Mouse (Mus musculus): ENCODE data around the gene Kcnc1. TPM values are rescaled to one million over a fixed set of nuclear protein-coding genes. Genes with fewer than 3 reads are reported as not detected.
A peak's percentile ranks its signal among the peaks of the same experiment; 100 is the strongest.

Kcnc1 gene
- under 0.01 and 0.02 TPM in 2 replicates for polyA plus RNA-seq (2012; rRNA removed)
- not detected in 2 replicates for polyA plus RNA-seq (2014; fragmentation: Nextera tagmentation; extraction: Ambion mirVana)

DNA sequence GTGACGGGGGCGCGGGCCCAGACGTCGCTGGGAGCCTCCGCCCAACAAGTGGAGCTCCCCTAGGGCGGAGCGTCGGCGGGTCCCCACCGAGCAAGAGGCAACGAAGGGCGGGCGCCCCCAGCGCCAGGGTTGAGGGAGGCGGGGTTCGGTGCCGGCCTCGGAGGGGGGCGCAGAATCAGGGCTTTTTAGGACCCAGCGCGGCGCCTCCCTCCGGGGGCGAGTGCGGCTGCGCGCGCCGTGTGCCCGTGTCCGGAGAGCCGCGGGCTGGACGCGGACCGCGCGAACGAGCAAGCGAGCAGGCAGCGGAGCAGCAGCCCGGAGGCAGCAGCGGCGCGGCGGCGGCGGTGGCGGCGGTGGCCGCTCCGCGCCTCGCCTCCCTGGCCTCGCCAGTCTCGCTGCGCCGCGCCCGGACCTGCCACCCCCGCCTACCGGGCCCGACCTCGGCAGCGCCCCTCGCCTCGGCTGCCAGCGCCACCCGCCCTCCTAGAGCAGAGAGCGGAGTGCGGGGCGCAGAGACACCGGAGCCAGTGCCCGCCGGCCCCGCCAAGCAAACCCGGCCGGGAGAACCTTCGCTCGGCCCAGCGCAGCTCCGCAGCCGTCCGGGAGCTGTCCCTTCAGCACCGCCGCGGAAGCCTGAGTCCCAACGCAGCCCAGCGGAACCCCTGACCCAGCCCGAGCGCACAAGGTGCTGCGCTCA, at the start of gene Kcnc1:
TSS of gene Kcnc1 (plus strand) at position 267 of the 697 bp plus-strand sequence.
- DNase-seq (ENCODE audit: low read depth in 3 of 3, low spot score in 3 of 3) (peak; percentile 11 to 23 (median 19)), ATAC-seq (ENCODE audit: insufficient read depth) (no peak)
- Histone ChIP-seq H3K4me1 (replicated peaks; ENCODE audit: control insufficient read depth in 2 of 2, insufficient read depth in 2 of 2, low read length in 1 of 2) (no peaks in the 10 kb centered on the region), H3K36me3 (replicated peaks; ENCODE audit: control insufficient read depth, insufficient read depth, low read depth) (no peaks in the 10 kb centered on the region), H3K4me3 (ENCODE audit: insufficient read depth in 1 of 2, low read depth in 2 of 2, low read length in 2 of 2) (peak within 1 kb of the TSS in 1 of 2 experiments; percentile 22; a peak in 2 of 4 replicates), H3K9me3 (ENCODE audit: control insufficient read depth, low read length) (no peaks in the 10 kb centered on the region), H3K27me3 (ENCODE audit: control insufficient read depth, insufficient read depth, low read length) (peaks cover 49% of the 10 kb centered on the region), H3K27ac (no peak within 1 kb of the TSS), H3K9ac (replicated peaks) (no peak within 1 kb of the TSS), H3K4me2 (ENCODE audit: low read depth) (peak within 1 kb of the TSS; percentile 35)
- 1% methylated on average over 60 of the region's 93 CpGs for WGBS (ENCODE audit: insufficient replicate concordance)
- no peak for TF ChIP-seq CTCF (IDR thresholded peaks at IDR 0.05; ENCODE audit: low read depth)
- TF ChIP-seq EP300 (IDR thresholded peaks at IDR 0.05; ENCODE audit: low read depth) = no peak

DNA sequence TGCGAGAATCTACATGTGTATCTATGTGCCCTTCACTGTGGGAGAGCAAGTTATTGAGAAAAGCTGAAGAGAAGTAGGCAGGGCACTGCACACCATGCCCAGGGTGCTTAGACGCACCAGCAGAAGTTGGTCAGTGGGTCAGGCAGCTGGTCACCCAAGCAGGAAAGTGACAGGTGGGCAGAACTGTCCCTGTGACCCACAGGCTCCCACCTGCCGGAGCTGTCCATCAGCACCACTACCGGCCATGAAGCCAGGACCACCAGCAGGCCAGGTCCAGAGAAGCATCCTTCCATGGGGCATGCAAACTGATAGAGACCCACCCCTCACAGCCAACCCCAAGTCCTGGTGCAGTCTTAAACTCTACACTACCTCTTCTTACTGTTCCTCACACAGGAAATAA, 48.6 kb upstream of the Kcnc1 start:
- no peak for DNase-seq (ENCODE audit: low read depth in 3 of 3, low spot score in 3 of 3)
- Histone ChIP-seq H3K9me3 (ENCODE audit: control insufficient read depth, low read length) (no peaks in the 10 kb centered on the region), H3K27me3 (ENCODE audit: control insufficient read depth, insufficient read depth, low read length) (peaks cover 10% of the 10 kb centered on the region), H3K36me3 (replicated peaks; ENCODE audit: control insufficient read depth, insufficient read depth, low read depth) (no peaks in the 10 kb centered on the region), H3K4me2 (ENCODE audit: low read depth) (no peak overlapping the region), H3K4me3 (ENCODE audit: insufficient read depth in 1 of 2, low read depth in 2 of 2, low read length in 2 of 2) (no peak overlapping the region), H3K4me1 (replicated peaks; ENCODE audit: control insufficient read depth in 2 of 2, insufficient read depth in 2 of 2, low read length in 1 of 2) (no peaks in the 10 kb centered on the region), H3K27ac (no peak overlapping the region), H3K9ac (replicated peaks) (no peak overlapping the region)
- TF ChIP-seq CTCF (IDR thresholded peaks at IDR 0.05; ENCODE audit: low read depth) (no peak), EP300 (IDR thresholded peaks at IDR 0.05; ENCODE audit: low read depth) (no peak)
- no peak for ATAC-seq (ENCODE audit: insufficient read depth)
- 50% methylated on average over 4 of the region's 4 CpGs for WGBS (ENCODE audit: insufficient replicate concordance)

DNA sequence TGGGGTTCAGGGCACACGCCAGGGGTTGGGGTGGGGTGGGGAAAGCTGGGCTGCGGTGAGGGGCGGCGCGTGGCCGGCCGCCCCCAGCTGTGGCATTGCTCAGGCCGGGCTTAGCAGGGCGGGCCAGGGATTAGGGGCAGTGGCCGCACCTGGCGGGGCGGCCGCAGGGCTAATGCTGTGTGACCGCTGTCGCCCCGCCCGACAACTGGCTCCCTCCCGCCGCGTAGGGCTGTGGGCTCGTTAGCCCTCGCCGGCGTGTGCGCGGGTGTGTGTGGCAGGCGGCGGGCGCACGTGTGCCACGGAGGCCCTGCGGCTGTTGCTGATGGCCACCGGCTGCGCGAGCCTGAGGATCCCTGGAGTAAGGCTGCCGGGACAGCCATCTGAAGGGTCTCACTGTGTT, 47.5 kb upstream of the Kcnc1 start:
- Histone ChIP-seq H3K9me3 (ENCODE audit: control insufficient read depth, low read length) (no peaks in the 10 kb centered on the region), H3K4me1 (replicated peaks; ENCODE audit: control insufficient read depth in 2 of 2, insufficient read depth in 2 of 2, low read length in 1 of 2) (no peaks in the 10 kb centered on the region), H3K4me3 (ENCODE audit: insufficient read depth in 1 of 2, low read depth in 2 of 2, low read length in 2 of 2) (no peak overlapping the region), H3K9ac (replicated peaks) (no peak overlapping the region), H3K36me3 (replicated peaks; ENCODE audit: control insufficient read depth, insufficient read depth, low read depth) (no peaks in the 10 kb centered on the region), H3K4me2 (ENCODE audit: low read depth) (no peak overlapping the region), H3K27me3 (ENCODE audit: control insufficient read depth, insufficient read depth, low read length) (peaks cover 10% of the 10 kb centered on the region), H3K27ac (no peak overlapping the region)
- no peak for DNase-seq (ENCODE audit: low read depth in 3 of 3, low spot score in 3 of 3)
- no peak for TF ChIP-seq CTCF (IDR thresholded peaks at IDR 0.05; ENCODE audit: low read depth)
- TF ChIP-seq EP300 (IDR thresholded peaks at IDR 0.05; ENCODE audit: low read depth) = no peak
- WGBS (ENCODE audit: insufficient replicate concordance) = 7% methylated on average over 36 of the region's 36 CpGs
- ATAC-seq (ENCODE audit: insufficient read depth) = no peak

DNA sequence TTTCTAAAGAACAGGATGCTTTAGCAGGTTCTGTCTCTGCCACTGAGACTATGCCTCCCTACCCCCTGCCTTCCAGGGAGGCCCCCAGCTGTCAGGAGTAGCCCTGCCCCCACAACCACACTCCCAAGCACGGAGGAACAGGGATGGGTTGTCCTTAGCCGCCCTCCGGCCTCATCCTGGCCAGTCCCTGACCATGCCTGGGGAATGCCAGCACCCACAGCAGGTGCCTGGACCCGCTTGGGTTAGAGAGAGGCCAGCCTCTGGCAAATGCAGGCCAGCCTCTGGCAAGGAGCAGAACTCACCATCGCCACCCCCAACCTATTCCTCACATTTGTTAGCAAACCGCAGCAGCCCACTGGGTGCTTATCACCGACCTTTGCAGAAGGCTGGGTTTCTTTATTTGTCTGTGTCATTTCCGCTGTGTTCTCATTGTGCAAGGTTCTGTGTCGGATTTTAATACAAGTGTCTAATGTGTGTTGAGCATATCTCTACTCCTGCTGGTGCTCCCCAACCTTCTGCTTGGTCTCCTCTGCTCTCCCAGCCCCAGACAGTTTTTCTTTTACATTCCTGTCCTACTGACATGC, 46.1 kb upstream of the Kcnc1 start:
- Histone ChIP-seq H3K4me3 (ENCODE audit: insufficient read depth in 1 of 2, low read depth in 2 of 2, low read length in 2 of 2) (no peak overlapping the region), H3K36me3 (replicated peaks; ENCODE audit: control insufficient read depth, insufficient read depth, low read depth) (no peaks in the 10 kb centered on the region), H3K27ac (no peak overlapping the region), H3K4me1 (replicated peaks; ENCODE audit: control insufficient read depth in 2 of 2, insufficient read depth in 2 of 2, low read length in 1 of 2) (no peaks in the 10 kb centered on the region), H3K9ac (replicated peaks) (no peak overlapping the region), H3K4me2 (ENCODE audit: low read depth) (no peak overlapping the region), H3K27me3 (ENCODE audit: control insufficient read depth, insufficient read depth, low read length) (peaks cover 10% of the 10 kb centered on the region), H3K9me3 (ENCODE audit: control insufficient read depth, low read length) (no peaks in the 10 kb centered on the region)
- WGBS (ENCODE audit: insufficient replicate concordance) = 32% methylated on average over 9 of the region's 9 CpGs
- DNase-seq (ENCODE audit: low read depth in 3 of 3, low spot score in 3 of 3) = no peak
- ATAC-seq (ENCODE audit: insufficient read depth) = no peak
- no peak for TF ChIP-seq CTCF (IDR thresholded peaks at IDR 0.05; ENCODE audit: low read depth)
- no peak for TF ChIP-seq EP300 (IDR thresholded peaks at IDR 0.05; ENCODE audit: low read depth)

DNA sequence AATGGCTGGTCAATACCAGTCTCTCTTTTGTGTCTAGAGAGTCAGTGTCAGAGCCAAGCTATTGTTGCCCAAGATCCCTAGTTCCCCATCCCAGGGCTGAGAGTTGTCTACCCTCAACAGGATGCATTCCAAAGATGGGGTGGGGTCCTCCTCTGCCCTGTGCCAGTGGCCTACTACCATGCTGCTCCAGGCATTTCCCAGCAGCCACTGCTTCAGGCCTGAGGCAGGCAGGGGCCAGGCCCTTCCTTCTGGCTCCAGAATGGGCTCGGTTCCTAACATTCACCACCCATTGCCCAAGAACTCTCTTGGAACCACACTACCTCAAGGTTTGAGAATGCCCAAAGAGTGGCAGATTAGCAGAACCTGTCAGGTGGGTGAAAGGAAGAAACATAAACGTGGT, 43.5 kb upstream of the Kcnc1 start:
- Histone ChIP-seq H3K27me3 (ENCODE audit: control insufficient read depth, insufficient read depth, low read length) (peaks cover 10% of the 10 kb centered on the region), H3K9ac (replicated peaks) (no peak overlapping the region), H3K9me3 (ENCODE audit: control insufficient read depth, low read length) (no peaks in the 10 kb centered on the region), H3K4me3 (ENCODE audit: insufficient read depth in 1 of 2, low read depth in 2 of 2, low read length in 2 of 2) (no peak overlapping the region), H3K4me2 (ENCODE audit: low read depth) (no peak overlapping the region), H3K36me3 (replicated peaks; ENCODE audit: control insufficient read depth, insufficient read depth, low read depth) (no peaks in the 10 kb centered on the region), H3K27ac (no peak overlapping the region), H3K4me1 (replicated peaks; ENCODE audit: control insufficient read depth in 2 of 2, insufficient read depth in 2 of 2, low read length in 1 of 2) (no peaks in the 10 kb centered on the region)
- TF ChIP-seq CTCF (IDR thresholded peaks at IDR 0.05; ENCODE audit: low read depth) (no peak), EP300 (IDR thresholded peaks at IDR 0.05; ENCODE audit: low read depth) (no peak)
- DNase-seq (ENCODE audit: low read depth in 3 of 3, low spot score in 3 of 3) (no peak), ATAC-seq (ENCODE audit: insufficient read depth) (no peak)
- WGBS (ENCODE audit: insufficient replicate concordance) = 42% methylated on average over 2 of the region's 2 CpGs

Measured in liver, embryonic 14.5 days (tissue).